Mouse (Mus musculus) adrenal gland, adult 10 weeks (tissue): Measurements from ENCODE around the gene I0C0044D17Rik. TPM values are rescaled to one million over a fixed set of nuclear protein-coding genes. Genes with fewer than 3 reads are reported as not detected.

Experiments
- polyA plus RNA-seq: library from polyadenylated mRNA; stranded (reverse); fragments of 350-450 nt; fragmentation: Illumina TruSeq; extraction: RNeasy Lipid Tissue Mini Kit (QIAGEN cat#74804); gene quantifications from one replicate; pipeline ENCODE4 v1.2.3, GENCODE M21; 2014; ENCODE audit warnings: low read depth, low replicate concordance

I0C0044D17Rik gene
- polyA plus RNA-seq = not detected

DNA sequence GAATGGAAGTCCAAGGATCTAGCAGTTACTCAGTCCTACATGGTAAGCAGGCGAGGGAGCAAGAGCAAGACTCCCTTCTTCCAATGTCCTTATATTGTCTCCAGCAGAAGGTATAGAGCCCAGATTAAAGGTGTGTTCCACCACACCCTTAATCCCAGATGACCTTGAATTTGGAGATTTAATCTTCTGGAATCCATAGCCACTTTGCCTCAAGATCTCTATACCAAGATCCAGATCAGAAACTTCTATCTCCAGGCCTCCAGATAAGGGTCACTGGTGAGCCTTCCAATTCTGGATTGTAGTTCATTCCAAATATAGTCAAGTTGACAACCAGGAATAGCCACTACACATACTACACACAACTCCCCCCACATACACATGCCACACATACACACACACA is at the start of gene I0C0044D17Rik:
Gene I0C0044D17Rik, minus strand, starts transcription at position 101 of the 400 bp plus-strand sequence.

DNA sequence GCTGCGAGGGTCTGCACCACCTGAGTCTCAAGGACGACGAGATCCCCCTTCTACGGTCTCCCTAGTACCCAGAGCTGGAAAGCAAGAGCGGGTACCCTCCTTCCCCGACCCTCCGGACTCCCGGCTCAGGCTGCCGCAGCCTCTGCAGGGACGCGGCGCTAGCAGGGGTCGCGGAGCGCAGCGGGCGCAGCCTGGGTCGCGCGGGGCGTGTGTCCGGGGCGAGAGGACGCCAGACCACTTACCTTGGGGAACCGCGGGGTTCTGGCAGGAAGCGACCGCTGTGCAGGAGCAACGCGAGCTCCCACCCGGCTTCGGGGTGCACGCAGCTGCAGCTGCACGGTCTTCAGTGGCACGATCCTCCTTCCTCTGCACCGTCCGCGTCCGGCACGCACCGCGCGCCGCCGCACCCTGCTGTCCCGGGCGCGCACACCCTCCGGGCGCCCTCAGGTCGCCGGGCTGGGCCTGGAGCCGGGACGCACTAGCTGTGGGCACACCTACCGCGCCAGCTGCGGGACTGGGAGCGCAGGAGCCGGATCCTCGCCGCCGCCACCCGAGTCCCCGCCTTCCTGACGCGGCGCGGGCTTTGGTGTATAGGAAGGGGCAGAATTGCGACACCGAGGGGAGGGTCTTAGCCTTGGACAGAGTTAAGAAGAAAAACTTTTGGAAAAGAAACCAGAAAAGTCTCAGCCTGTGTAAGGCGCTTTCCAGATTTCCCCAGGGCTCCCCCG is 6.3 kb downstream of the I0C0044D17Rik start, which contains the start of gene Kank4:
Gene Kank4, minus strand, starts transcription at position 354 of the 728 bp plus-strand sequence.

Other genes starting within 250 kb of the I0C0044D17Rik start
- not detected for gene L1td1, start 97.1 kb downstream of the I0C0044D17Rik start, polyA plus RNA-seq
- gene Kank4, start 6.3 kb downstream of the I0C0044D17Rik start, polyA plus RNA-seq = 2.3 TPM
- 109 TPM for gene Usp1, start 100.0 kb upstream of the I0C0044D17Rik start, polyA plus RNA-seq
- gene Angptl3, start 207.1 kb upstream of the I0C0044D17Rik start, polyA plus RNA-seq = 0.70 TPM